Mouse (Mus musculus): ENCODE measurements around the gene Galnt15.

DNA sequence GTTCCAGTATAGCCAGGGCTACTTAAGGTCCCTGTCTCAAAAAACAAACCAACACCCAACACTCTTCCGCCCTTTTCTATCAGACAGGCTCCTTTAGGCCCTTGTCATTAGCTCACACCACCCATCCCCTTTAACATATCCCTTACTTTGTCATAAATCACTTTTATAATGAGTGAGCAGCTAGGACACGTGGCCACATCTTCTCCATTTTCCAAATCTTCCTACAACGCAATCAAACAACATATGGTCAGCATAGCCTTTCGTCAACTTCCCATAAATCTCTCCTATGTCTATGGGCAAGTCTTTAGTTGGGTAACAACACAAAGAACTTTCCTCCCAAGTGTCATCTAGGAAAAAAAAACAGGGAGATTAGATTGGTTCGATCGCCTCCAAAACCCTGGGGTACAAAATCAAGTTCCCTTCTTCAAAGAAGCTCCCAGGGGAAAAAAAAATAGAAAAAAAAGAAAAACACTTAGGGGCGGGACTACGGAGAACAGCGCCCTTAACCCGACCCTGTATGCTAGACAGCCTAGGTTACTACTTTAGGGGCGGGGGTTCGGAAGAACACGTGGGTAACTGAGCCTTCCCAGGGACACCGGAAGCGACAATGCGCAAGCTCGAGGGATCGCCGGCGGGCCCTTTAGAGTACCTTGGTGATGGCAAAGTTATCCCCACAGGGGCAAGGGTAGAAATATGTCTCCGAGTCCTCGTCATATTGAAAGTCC is 56.1 kb downstream of the Galnt15 start, which contains the start of gene Oxnad1:
- TF ChIP-seq POLR2A (IDR thresholded peaks at IDR 0.05; ENCODE audit: borderline replicate concordance, control insufficient read depth, low read depth, low read length) (no peak), CTCF (IDR thresholded peaks at IDR 0.05; ENCODE audit: control insufficient read depth, insufficient read depth, low read length) (no peak)

All from bone marrow, adult 2 months (tissue).